Mouse (Mus musculus) midbrain, embryonic 10.5 days (tissue): ENCODE data around the gene Cdkal1. TPM values are rescaled to one million over a fixed set of nuclear protein-coding genes. Genes with fewer than 3 reads are reported as not detected.

Source experiments
- DNase-seq: peaks from one replicate; pipeline ENCODE4 v3.0.0-alpha.2; 2017; ENCODE audit warnings: low spot score
- H3K27ac ChIP-seq: fragments of 300-500 bp; sonication (generic); replicated peaks from 2 replicates; pipeline ENCODE4 v1.5.1; 2016; ENCODE audit warnings: mild to moderate bottlenecking
- H3K27me3 ChIP-seq: fragments of 300-500 bp; sonication (generic); 2 replicates; pipeline ENCODE4 v1.6.1; 2016; ENCODE audit warnings: low read depth, mild to moderate bottlenecking; ENCODE audit not compliant: poor library complexity, severe bottlenecking
- H3K36me3 ChIP-seq: fragments of 300-500 bp; sonication (generic); 2 replicates; pipeline ENCODE4 v1.6.1; 2016; ENCODE audit warnings: mild to moderate bottlenecking, moderate library complexity
- H3K4me1 ChIP-seq: fragments of 300-500 bp; sonication (generic); 2 replicates; pipeline ENCODE4 v1.6.1; 2016
- H3K4me3 ChIP-seq: fragments of 300-500 bp; sonication (generic); 2 replicates; pipeline ENCODE4 v1.5.1; 2016; ENCODE audit warnings: mild to moderate bottlenecking, moderate library complexity
- H3K9me3 ChIP-seq: fragments of 300-500 bp; sonication (generic); replicated peaks from 2 replicates; pipeline ENCODE4 v1.6.1; 2016; ENCODE audit warnings: mild to moderate bottlenecking
- WGBS: fragments of 180-500 bp; shearing (Covaris S2); methylation state at CpG from one replicate; pipeline ENCODE4 v1.1.7; 2016; 5-methylcytosine and 5-hydroxymethylcytosine counted together
- polyA plus RNA-seq: library from polyadenylated mRNA; unstranded; fragments of >200 nt; fragmentation: Nextera tagmentation; extraction: Ambion mirVana; gene quantifications from 2 replicates; pipeline ENCODE4 v1.2.1, GENCODE M21; 2016

The Cdkal1 gene
- polyA plus RNA-seq, 1 experiment from 2014 or later, result 32.7 TPM

GRCm38 (mm10) chr13:29371466-29371771, 484.1 kb downstream of the Cdkal1 start:
- H3K4me1 ChIP-seq, result peaks cover 62% of the 10 kb centered on the region
- 14% methylated on average over 4 of the region's 4 CpGs for WGBS
- H3K9me3 ChIP-seq, result no peaks in the 10 kb centered on the region
- DNase-seq, result no peak
- no peaks in the 10 kb centered on the region for H3K36me3 ChIP-seq
- H3K27ac ChIP-seq, result peak overlapping the region; percentile 91
- no peak overlapping the region for H3K4me3 ChIP-seq
- H3K27me3 ChIP-seq, result no peaks in the 10 kb centered on the region

- no peaks in the 10 kb centered on the region for H3K27me3 ChIP-seq
- no peaks in the 10 kb centered on the region for H3K36me3 ChIP-seq
- WGBS, result 3% methylated on average over 5 of the region's 5 CpGs
- H3K27ac ChIP-seq, result peak overlapping the region; percentile 91
- peak; percentile 72 for DNase-seq
- H3K9me3 ChIP-seq, result no peaks in the 10 kb centered on the region
- H3K4me1 ChIP-seq, result peaks cover 61% of the 10 kb centered on the region
- no peak overlapping the region; the same call in 1 of the 2 replicates for H3K4me3 ChIP-seq
These were observed 484.6 kb downstream of the Cdkal1 start for GRCm38 (mm10) chr13:29370731-29371465.

GRCm38 (mm10) chr13:29368806-29369205, 486.7 kb downstream of the Cdkal1 start:
- DNase-seq, result no peak
- Histone ChIP-seq H3K9me3 (no peaks in the 10 kb centered on the region), H3K4me3 (no peak overlapping the region), H3K36me3 (no peaks in the 10 kb centered on the region), H3K27me3 (no peaks in the 10 kb centered on the region), H3K4me1 (peaks cover 74% of the 10 kb centered on the region), H3K27ac (peak overlapping the region; percentile 91)
- 56% methylated on average over 6 of the region's 6 CpGs for WGBS

- Histone ChIP-seq H3K27ac (0 out of 2 replicates have a peak overlapping the region, but pooled peaks have one; percentile 24), H3K36me3 (no peaks in the 10 kb centered on the region), H3K27me3 (no peaks in the 10 kb centered on the region), H3K4me1 (peaks cover 47% of the 10 kb centered on the region), H3K9me3 (no peaks in the 10 kb centered on the region), H3K4me3 (no peak overlapping the region)
- WGBS, result 92% methylated on average over 13 of the region's 13 CpGs
- no peak for DNase-seq
These were observed 490.4 kb downstream of the Cdkal1 start for GRCm38 (mm10) chr13:29364901-29365625.

- Histone ChIP-seq H3K27me3 (no peaks in the 10 kb centered on the region), H3K27ac (peak overlapping the region; percentile 75; the same call in 1 of the 2 replicates), H3K4me3 (no peak overlapping the region), H3K4me1 (peaks cover 40% of the 10 kb centered on the region), H3K9me3 (no peaks in the 10 kb centered on the region; the same call in 1 of the 2 replicates), H3K36me3 (no peaks in the 10 kb centered on the region)
- WGBS, result 50% methylated on average over 6 of the region's 6 CpGs
- DNase-seq, result no peak
These were observed 491.5 kb downstream of the Cdkal1 start for GRCm38 (mm10) chr13:29364009-29364408.

- H3K36me3 ChIP-seq, result no peaks in the 10 kb centered on the region
- H3K4me1 ChIP-seq, result peaks cover 33% of the 10 kb centered on the region
- 84% methylated on average over 4 of the region's 4 CpGs for WGBS
- no peaks in the 10 kb centered on the region for H3K27me3 ChIP-seq
- no peak overlapping the region for H3K27ac ChIP-seq
- no peak overlapping the region for H3K4me3 ChIP-seq
- no peak for DNase-seq
- no peaks in the 10 kb centered on the region; the same call in 1 of the 2 replicates for H3K9me3 ChIP-seq
These were observed 493.6 kb downstream of the Cdkal1 start for GRCm38 (mm10) chr13:29361842-29362241.

GRCm38 (mm10) chr13:29360899-29361298, 494.6 kb downstream of the Cdkal1 start:
- H3K27me3 ChIP-seq, result no peaks in the 10 kb centered on the region
- WGBS, result 83% methylated on average over 10 of the region's 10 CpGs
- no peaks in the 10 kb centered on the region for H3K36me3 ChIP-seq
- H3K4me1 ChIP-seq, result peaks cover 41% of the 10 kb centered on the region
- DNase-seq, result no peak
- H3K27ac ChIP-seq, result no peak overlapping the region
- H3K9me3 ChIP-seq, result no peaks in the 10 kb centered on the region; the same call in 1 of the 2 replicates
- H3K4me3 ChIP-seq, result no peak overlapping the region

- 72% methylated on average over 1 of the region's 1 CpGs for WGBS
- no peak for DNase-seq
- H3K9me3 ChIP-seq, result no peaks in the 10 kb centered on the region; the same call in 1 of the 2 replicates
- no peak overlapping the region for H3K4me3 ChIP-seq
- H3K4me1 ChIP-seq, result peaks cover 41% of the 10 kb centered on the region
- no peaks in the 10 kb centered on the region for H3K36me3 ChIP-seq
- H3K27me3 ChIP-seq, result no peaks in the 10 kb centered on the region
- H3K27ac ChIP-seq, result no peak overlapping the region
These were observed 496.1 kb downstream of the Cdkal1 start for GRCm38 (mm10) chr13:29359341-29359740.

GRCm38 (mm10) chr13:29357483-29357882, 498.0 kb downstream of the Cdkal1 start:
- peak overlapping the region; percentile 72; the same call in 1 of the 2 replicates for H3K27ac ChIP-seq
- H3K4me3 ChIP-seq, result no peak overlapping the region
- WGBS, result 91% methylated on average over 5 of the region's 5 CpGs
- no peaks in the 10 kb centered on the region for H3K27me3 ChIP-seq
- no peak for DNase-seq
- H3K4me1 ChIP-seq, result peaks cover 26% of the 10 kb centered on the region
- no peaks in the 10 kb centered on the region for H3K36me3 ChIP-seq
- no peaks in the 10 kb centered on the region; the same call in 1 of the 2 replicates for H3K9me3 ChIP-seq

GRCm38 (mm10) chr13:29356158-29356485, 499.4 kb downstream of the Cdkal1 start:
- DNase-seq, result no peak
- peak overlapping the region; percentile 72 for H3K27ac ChIP-seq

GRCm38 (mm10) chr13:29355484-29356157, 499.9 kb downstream of the Cdkal1 start:
- no peaks in the 10 kb centered on the region; the same call in 1 of the 2 replicates for H3K9me3 ChIP-seq
- peak overlapping the region; percentile 72 for H3K27ac ChIP-seq
- no peaks in the 10 kb centered on the region for H3K36me3 ChIP-seq
- H3K4me1 ChIP-seq, result peaks cover 26% of the 10 kb centered on the region
- no peaks in the 10 kb centered on the region for H3K27me3 ChIP-seq
- no peak for DNase-seq
- no peak overlapping the region for H3K4me3 ChIP-seq
- 61% methylated on average over 3 of the region's 3 CpGs for WGBS

More at GRCm38 (mm10) chr13:29356158-29356485, 499.4 kb downstream of the Cdkal1 start:
- 48% methylated on average over 10 of the region's 10 CpGs for WGBS
- no peaks in the 10 kb centered on the region for H3K36me3 ChIP-seq
- H3K4me3 ChIP-seq, result no peak overlapping the region
- H3K4me1 ChIP-seq, result peaks cover 26% of the 10 kb centered on the region
- H3K9me3 ChIP-seq, result no peaks in the 10 kb centered on the region; the same call in 1 of the 2 replicates
- H3K27me3 ChIP-seq, result no peaks in the 10 kb centered on the region

- H3K4me3 ChIP-seq, result no peak overlapping the region
- H3K4me1 ChIP-seq, result peaks cover 26% of the 10 kb centered on the region
- H3K27me3 ChIP-seq, result no peaks in the 10 kb centered on the region
- 91% methylated on average over 4 of the region's 4 CpGs for WGBS
- no peak for DNase-seq
- H3K9me3 ChIP-seq, result no peaks in the 10 kb centered on the region; the same call in 1 of the 2 replicates
- H3K27ac ChIP-seq, result peak overlapping the region; percentile 72
- H3K36me3 ChIP-seq, result no peaks in the 10 kb centered on the region
These were observed 500.5 kb downstream of the Cdkal1 start for GRCm38 (mm10) chr13:29354943-29355342.
